Mouse (Mus musculus): Measurements from ENCODE around the gene Neurl3. TPM values are rescaled to one million over a fixed set of nuclear protein-coding genes. Genes with fewer than 3 reads are reported as not detected.

Gene Neurl3
- polyA plus RNA-seq, 1 experiment = 1.3 TPM

DNA sequence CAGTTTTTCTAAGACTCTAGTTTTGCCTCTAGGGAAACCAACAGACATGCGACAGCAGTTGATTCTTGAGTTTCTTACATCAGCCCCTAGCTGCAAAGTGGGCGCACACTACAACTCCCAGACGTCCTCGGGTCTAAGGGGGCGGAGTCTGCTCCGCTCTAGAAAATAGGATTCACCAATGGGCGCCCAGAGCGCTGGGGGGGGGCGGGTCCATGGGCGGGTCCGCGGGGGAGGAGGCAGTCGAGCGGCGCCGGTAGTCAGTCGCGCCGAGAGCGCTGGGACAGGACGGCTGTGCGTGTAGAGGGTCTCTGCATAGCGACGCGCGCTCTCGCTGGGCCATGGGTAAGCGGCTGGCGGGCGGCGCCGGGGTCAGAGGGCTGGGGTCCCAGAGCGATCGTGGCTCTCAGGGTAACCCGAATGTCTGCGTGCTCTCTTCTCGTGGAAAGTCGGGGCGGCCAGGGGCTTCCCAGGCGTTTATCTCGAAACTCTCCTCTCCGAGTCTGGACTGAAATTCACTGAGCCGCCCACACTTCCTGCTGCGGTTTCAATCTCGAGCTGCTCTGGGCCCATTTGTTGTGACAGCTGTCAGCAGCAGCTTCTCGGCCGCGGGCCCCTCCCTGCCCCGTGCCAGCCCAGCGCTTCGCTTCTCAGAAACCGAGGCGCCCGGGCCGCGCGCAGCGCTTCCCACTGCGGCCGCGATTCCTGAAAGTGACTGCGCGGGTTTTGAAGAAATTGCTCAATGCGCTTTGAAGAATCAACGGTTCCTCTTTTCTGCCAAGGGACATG is 33.2 kb upstream of the Neurl3 start, which contains the start of gene Arid5a:
Arid5a (plus strand) TSS at position 239 of the 786 bp plus-strand sequence.
- TF ChIP-seq CTCF (IDR thresholded peaks at IDR 0.05; ENCODE audit: borderline replicate concordance, extremely low read depth, insufficient read depth, insufficient read length) = no peak
- peak; percentile 100 for TF ChIP-seq POLR2A (IDR thresholded peaks at IDR 0.05; ENCODE audit: borderline replicate concordance, extremely low read depth, insufficient read depth, insufficient read length, poor library complexity, severe bottlenecking)
- peak; percentile 98 for DNase-seq (ENCODE audit: low read depth)

DNA sequence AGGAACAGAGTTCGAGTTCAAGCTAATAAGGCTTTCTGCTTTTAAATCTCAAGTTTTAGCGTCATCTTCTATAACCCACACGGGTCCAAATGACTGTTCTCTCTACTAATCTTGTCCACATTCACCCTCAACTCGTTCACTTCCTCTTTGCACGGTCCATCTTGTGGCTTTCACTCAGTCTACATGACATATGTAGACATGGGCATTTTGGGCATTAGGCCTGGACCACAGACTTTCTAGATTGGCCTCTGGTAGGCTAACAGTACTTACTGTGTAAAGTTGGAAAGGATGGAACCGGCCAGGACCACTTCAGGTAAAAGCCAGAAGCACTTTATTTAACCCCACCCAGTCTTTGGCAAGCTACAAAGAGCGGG is 32.6 kb upstream of the Neurl3 start:
- DNase-seq (ENCODE audit: low read depth) = no peak
- TF ChIP-seq CTCF (IDR thresholded peaks at IDR 0.05; ENCODE audit: borderline replicate concordance, extremely low read depth, insufficient read depth, insufficient read length) (no peak), POLR2A (IDR thresholded peaks at IDR 0.05; ENCODE audit: borderline replicate concordance, extremely low read depth, insufficient read depth, insufficient read length, poor library complexity, severe bottlenecking) (no peak)

DNA sequence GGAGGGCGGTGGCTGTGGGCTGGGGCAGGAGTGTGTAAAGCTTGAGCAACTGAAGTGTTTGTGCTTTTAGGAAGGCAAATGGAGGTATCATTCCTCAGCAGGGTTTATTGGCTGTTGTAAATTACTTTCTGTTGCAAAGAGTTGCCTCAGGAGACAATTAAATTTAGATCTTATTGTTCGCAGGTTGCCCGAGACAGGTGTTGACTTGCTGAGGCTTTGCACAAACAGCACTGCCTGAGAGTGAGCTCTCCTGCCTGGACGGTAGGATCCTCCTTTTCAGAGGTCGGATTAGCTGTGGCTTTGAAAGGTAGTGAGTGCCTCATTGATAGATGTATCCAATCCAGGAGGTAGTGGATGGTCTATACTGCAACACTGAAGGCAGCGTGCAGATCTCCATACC is 31.6 kb upstream of the Neurl3 start:
- TF ChIP-seq POLR2A (IDR thresholded peaks at IDR 0.05; ENCODE audit: borderline replicate concordance, extremely low read depth, insufficient read depth, insufficient read length, poor library complexity, severe bottlenecking) (no peak), CTCF (IDR thresholded peaks at IDR 0.05; ENCODE audit: borderline replicate concordance, extremely low read depth, insufficient read depth, insufficient read length) (no peak)
- no peak for DNase-seq (ENCODE audit: low read depth)

DNA sequence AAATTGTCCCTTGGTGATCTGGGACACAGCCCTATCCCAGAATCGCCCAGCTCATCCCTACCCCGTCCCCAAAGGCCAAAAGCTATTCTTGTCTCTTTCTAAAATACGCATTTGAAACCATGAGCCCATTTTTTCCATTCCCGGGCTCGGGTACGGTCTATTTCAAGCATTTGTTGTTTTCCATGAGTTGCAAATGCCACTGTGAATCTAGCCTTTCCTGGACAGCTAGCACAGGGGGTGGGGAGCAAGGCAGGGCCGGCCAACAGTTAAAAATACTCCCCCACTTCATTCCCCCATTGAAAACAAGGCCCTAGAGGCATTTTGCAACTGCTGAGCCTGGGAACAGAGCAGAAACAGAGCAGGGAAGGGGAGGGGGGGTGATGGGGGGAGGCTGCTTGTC is 30.3 kb upstream of the Neurl3 start:
- DNase-seq (ENCODE audit: low read depth) = no peak
- no peak for TF ChIP-seq CTCF (IDR thresholded peaks at IDR 0.05; ENCODE audit: borderline replicate concordance, extremely low read depth, insufficient read depth, insufficient read length)
- TF ChIP-seq POLR2A (IDR thresholded peaks at IDR 0.05; ENCODE audit: borderline replicate concordance, extremely low read depth, insufficient read depth, insufficient read length, poor library complexity, severe bottlenecking) = no peak

DNA sequence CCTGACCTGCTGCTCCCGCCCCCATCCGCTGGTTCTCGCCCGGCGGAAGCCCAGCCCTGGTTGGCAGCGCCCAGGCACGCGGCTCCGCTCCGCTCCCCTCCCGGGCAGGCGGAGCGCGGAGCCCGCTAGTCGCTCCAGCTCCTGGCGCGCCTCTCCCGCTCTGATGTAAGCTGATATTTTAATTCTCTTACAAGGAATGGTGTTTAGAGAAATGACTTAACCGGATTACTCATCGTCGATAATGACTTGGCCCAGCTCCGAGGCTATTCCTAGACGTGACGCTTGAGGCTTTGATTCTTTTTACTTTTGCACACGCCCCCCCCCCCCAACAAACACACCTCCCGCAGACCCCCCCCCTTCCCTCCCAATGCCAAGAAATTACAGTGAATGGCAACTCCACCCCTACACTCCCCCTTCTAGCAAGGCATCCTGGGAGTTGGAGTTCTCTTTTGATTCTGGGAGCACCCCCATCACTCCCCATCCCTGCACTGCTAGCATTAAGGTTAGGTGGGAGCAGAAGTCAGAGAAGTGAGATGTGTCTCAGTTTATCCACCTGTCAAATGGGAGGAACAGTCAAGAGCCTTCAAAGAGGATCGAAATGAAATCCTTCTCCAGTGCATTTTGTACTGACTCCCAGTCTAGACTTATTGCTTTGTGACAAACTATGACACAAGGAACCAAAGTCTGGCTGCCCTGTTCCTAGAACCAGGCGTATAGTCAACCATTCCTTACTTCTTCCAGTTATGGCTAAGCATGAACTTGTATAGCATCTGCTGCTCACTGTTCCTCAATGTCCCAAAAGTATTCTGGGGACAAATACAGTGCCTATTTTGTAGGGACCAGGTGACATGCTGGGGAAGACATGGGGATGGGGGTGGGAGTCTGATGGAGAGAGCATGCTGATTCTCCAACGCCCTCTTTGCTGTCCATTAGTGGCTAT is 29.2 kb upstream of the Neurl3 start:
- DNase-seq (ENCODE audit: low read depth) = peak; percentile 94
- TF ChIP-seq POLR2A (IDR thresholded peaks at IDR 0.05; ENCODE audit: borderline replicate concordance, extremely low read depth, insufficient read depth, insufficient read length, poor library complexity, severe bottlenecking) (no peak), CTCF (IDR thresholded peaks at IDR 0.05; ENCODE audit: borderline replicate concordance, extremely low read depth, insufficient read depth, insufficient read length) (no peak)

DNA sequence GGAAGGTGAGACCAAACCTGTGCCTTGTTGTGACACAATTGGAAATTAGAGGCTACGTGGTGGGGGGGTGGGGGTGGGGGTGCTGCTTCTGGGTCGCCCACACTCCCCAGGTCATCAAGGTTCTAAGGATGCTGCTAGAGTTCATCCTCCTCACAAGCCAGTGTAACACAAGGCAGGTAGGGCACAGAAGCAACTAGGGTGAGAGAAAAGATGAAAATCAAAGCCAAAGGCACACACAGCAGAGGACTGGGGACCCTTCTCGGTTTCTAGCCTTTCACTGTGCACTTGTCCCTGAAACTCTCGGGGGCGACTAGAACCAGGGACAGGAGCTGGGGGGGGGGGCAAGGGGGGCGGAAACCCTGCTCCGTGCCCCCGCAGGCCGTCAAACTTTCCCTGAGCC is 28.5 kb upstream of the Neurl3 start:
- TF ChIP-seq CTCF (IDR thresholded peaks at IDR 0.05; ENCODE audit: borderline replicate concordance, extremely low read depth, insufficient read depth, insufficient read length) = no peak
- no peak for TF ChIP-seq POLR2A (IDR thresholded peaks at IDR 0.05; ENCODE audit: borderline replicate concordance, extremely low read depth, insufficient read depth, insufficient read length, poor library complexity, severe bottlenecking)
- DNase-seq (ENCODE audit: low read depth) = no peak

DNA sequence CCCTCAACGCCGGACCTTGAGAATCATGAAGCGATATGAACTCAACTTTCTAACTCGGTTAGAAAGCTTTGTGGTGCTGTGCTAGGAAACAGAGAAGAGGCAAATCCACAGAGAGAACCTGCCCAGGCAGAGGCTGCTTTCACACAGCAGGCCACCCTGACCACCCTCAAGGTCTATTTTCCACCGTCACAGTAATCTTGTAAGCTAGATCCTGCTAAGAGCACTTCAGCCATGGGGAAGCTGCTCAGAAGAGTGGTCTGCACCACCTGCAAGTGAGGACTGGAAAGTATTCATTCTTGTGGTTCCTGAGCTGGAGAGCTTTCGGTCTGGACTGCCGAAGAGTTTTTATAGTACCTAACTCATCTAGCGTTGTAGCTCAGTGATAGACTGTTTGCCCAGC is 27.8 kb upstream of the Neurl3 start:
- TF ChIP-seq CTCF (IDR thresholded peaks at IDR 0.05; ENCODE audit: borderline replicate concordance, extremely low read depth, insufficient read depth, insufficient read length) (no peak), POLR2A (IDR thresholded peaks at IDR 0.05; ENCODE audit: borderline replicate concordance, extremely low read depth, insufficient read depth, insufficient read length, poor library complexity, severe bottlenecking) (no peak)
- DNase-seq (ENCODE audit: low read depth) = no peak

DNA sequence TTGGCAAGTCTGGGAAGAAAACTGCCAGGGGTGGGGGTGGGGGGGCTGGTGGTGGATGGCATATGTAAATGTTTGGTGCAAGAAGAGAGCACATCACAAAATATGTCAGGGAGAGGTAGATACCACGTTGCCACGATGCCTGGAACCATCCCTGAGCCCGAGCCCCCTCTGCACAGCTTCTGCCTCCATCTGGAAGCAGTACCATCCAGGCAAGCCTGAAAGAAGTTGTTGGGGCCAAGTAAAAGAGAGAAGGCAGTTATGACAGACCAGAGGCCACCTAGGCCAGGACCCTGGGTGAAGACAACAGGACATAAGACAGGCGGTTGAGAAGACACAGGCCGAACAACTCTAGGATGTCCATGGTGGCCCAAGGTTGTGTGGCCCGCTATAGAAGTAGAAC is 26.0 kb upstream of the Neurl3 start:
- DNase-seq (ENCODE audit: low read depth) = no peak
- TF ChIP-seq CTCF (IDR thresholded peaks at IDR 0.05; ENCODE audit: borderline replicate concordance, extremely low read depth, insufficient read depth, insufficient read length) (no peak), POLR2A (IDR thresholded peaks at IDR 0.05; ENCODE audit: borderline replicate concordance, extremely low read depth, insufficient read depth, insufficient read length, poor library complexity, severe bottlenecking) (no peak)

DNA sequence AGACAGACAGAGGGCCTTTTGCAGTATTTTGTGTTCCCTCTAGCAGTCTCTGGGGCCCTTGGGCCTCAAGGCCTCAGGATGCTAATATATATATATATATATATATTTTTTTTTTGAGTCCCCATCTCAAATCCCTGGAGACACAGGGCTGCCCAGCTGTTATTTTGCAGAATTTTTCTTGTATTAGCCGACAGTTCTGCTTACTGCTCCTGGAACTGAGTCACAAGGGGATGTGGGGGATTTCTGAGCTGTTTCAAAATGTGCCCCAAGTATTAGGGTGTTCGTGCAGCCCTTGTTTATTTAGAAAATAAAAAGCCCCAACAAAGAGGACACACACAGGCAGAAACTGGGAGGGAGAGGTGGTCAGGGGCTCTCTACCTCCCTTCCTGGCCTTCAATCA is 25.2 kb upstream of the Neurl3 start:
- TF ChIP-seq POLR2A (IDR thresholded peaks at IDR 0.05; ENCODE audit: borderline replicate concordance, extremely low read depth, insufficient read depth, insufficient read length, poor library complexity, severe bottlenecking) = no peak
- TF ChIP-seq CTCF (IDR thresholded peaks at IDR 0.05; ENCODE audit: borderline replicate concordance, extremely low read depth, insufficient read depth, insufficient read length) = no peak
- no peak for DNase-seq (ENCODE audit: low read depth)

DNA sequence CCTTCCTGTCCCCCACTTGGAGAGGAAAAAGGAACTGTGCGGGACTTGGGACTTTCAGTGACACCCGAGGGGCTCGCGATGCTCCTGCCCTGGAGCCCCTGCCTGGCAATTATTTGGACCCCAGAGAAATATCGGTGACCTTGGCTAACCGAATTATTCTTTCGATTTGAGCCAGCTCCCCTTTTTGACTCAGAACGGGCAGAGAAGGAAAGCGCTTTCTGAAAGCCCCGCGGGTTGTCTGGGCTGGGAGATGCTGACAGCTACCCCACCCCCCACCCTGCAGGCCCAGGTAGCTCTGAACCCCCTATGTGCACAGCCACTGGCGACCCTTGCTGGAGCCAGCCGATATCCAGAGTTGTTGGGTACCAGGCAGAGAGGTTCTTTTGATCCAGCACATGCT is 24.6 kb upstream of the Neurl3 start:
- DNase-seq (ENCODE audit: low read depth) = no peak
- TF ChIP-seq POLR2A (IDR thresholded peaks at IDR 0.05; ENCODE audit: borderline replicate concordance, extremely low read depth, insufficient read depth, insufficient read length, poor library complexity, severe bottlenecking) (no peak), CTCF (IDR thresholded peaks at IDR 0.05; ENCODE audit: borderline replicate concordance, extremely low read depth, insufficient read depth, insufficient read length) (no peak)

DNA sequence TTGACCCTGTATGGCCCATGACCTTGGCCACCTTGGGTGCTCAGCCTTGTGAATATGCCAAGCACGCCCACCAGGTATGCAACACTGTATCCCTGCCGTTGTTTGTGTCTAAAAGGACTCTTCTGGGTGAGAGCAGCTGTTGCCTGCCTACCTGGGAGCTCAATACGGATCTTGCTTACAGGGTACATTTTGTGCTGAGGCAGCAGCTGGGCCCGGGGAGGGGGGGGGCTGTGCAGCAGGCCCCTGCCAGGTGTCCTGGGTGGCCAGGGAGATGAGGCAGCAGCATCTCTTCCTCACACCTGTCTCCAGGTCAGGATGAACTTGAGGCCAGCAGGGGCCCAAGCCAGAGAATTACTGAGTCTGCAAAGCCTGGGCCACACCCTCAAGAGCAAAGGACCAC is 23.6 kb upstream of the Neurl3 start:
- no peak for DNase-seq (ENCODE audit: low read depth)
- TF ChIP-seq CTCF (IDR thresholded peaks at IDR 0.05; ENCODE audit: borderline replicate concordance, extremely low read depth, insufficient read depth, insufficient read length) (no peak), POLR2A (IDR thresholded peaks at IDR 0.05; ENCODE audit: borderline replicate concordance, extremely low read depth, insufficient read depth, insufficient read length, poor library complexity, severe bottlenecking) (no peak)
